Mouse (Mus musculus) heart, postnatal 25 days (tissue): ENCODE data around the gene Setd5. TPM values are rescaled to one million over a fixed set of nuclear protein-coding genes. Genes with fewer than 3 reads are reported as not detected.

Source experiments
- DNase-seq: peaks from one replicate; pipeline ENCODE4 v3.0.0; 2022; ENCODE audit warnings: low spot score
- intact Hi-C: fragments of 180-260 bp; cut with DNase I; formaldehyde crosslinking; loops from one replicate; pipeline ENCODE4 v1.15.1; 2025
- total RNA-seq, 2 experiments: library from RNA; stranded (reverse); gene quantifications; 2 replicates each; pipeline ENCODE4 v1.2.3; 2021

The Setd5 gene
- total RNA-seq, 2 experiments from 2014 or later = 34.4 to 41.1 TPM

- DNase-seq = no peak
- intact Hi-C loops = loop anchor here (5.0 kb wide), 1 partner anchor 258 kb away; the partner anchor contains the start of gene Brpf1
Measured at GRCm38 (mm10) chr6:113049159-113049558, 28.0 kb upstream of the Setd5 start.

DNA sequence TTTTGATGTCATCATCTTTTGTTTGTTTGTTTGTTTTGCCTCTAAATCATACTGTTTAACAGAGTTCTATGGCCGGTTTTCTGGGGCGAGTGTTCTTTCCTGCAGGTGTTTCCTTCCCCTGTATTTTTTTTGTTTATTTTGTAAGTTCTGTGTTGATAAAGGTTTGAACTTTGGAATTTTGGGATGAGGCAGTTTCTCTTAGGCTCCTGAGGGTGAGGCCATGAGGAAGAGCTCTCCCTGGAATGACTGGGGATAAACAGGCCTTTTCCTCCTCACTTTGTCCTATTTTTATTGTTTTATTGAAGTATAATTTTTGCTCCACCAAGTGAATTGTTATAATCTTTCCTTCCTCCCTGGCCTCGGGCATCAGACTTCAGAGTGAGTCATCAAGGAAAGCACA, 24.2 kb upstream of the Setd5 start:
- intact Hi-C loops = no loop called here

DNA sequence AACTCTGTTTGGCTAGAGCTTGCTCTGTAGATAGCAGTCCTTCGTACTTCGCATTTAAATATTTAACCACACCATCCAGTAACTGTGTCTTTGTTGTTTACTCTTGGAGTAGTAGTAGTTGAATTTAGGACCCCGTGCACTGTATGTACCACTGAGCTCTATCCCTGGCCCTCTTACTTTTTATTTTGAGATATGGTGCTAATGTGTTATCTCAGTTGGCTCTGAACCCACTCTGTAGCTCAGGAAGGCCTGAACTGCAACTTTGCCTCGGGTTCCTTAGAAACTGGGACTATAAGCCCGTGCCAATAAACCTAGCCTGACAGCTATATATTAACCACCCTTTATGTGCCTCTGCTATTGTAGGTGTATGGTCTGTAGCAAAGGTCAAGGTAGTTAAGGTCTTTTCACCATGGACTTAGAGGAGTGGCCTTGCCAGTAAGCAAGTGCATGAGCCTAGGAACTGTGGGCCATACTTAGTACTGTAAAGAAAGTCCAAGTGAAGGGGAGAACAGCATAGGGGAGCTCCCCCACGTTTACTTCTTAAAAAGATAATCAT, 22.5 kb upstream of the Setd5 start:
- no peak for DNase-seq
- intact Hi-C loops = no loop called here

More for the DNA sequence above, 24.2 kb upstream of the Setd5 start:
- no peak for DNase-seq

GRCm38 (mm10) chr6:113060892-113061563, 16.1 kb upstream of the Setd5 start:
- no peak for DNase-seq
- intact Hi-C loops = no loop called here

DNA sequence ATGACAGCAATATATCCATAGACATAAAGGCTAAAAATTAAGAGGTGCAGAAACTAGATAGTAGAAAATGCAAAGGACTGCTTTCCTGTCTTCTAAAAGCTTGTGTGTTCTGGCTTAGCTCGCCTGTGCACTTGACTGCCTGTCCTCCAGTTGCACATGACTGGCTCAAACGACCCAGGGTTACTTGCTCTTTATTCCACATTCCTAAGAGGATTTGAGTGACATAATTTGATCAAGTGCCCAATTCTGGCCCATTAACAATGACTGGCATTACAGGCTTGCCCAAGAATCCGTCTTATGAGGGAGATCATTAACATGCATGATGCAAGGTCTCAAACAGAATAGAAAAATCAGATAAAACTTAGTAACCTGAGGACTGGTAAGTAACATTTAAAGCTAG, 14.9 kb upstream of the Setd5 start:
- no peak for DNase-seq
- intact Hi-C loops = no loop called here

- no peak for DNase-seq
- intact Hi-C loops = no loop called here
Measured at GRCm38 (mm10) chr6:113063363-113063762, 13.8 kb upstream of the Setd5 start.

DNA sequence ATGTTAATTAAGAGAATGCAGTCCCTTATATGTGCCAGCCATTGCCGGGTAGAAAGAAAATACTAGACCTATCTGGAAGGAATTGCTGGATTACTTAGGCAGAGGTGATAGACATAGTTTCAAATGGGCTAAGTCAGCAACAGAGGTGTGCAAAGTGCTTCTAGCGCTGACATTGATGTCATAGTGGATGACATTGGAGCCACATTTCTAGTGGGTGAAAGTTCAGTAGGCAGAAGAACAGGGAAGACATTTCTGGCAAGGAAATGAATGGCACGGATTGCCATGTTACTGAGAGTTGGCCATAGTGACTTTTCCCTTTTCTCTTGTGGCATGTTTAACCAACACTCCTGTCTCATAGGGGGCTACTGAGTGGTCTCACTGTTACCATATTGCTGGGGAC, 12.0 kb upstream of the Setd5 start:
- DNase-seq = no peak
- intact Hi-C loops = loop anchor here (5.0 kb wide), 1 partner anchor 52 kb away; no protein-coding TSS in a partner anchor

- no peak for DNase-seq
- intact Hi-C loops = loop anchor here (5.0 kb wide), 1 partner anchor 48 kb away; no protein-coding TSS in a partner anchor
Measured at GRCm38 (mm10) chr6:113069154-113069553, 8.0 kb upstream of the Setd5 start.

GRCm38 (mm10) chr6:113075261-113075660, 1.9 kb upstream of the Setd5 start:
- intact Hi-C loops = loop anchor here (5.0 to 10.0 kb wide), 2 partner anchors 38 to 230 kb away; partner anchors contain the start of gene Brpf1
- no peak for DNase-seq

GRCm38 (mm10) chr6:113076012-113076685, 1.0 kb upstream of the Setd5 start:
- DNase-seq = peak; percentile 96
- intact Hi-C loops = loop anchor here (5.0 to 10.0 kb wide), 2 partner anchors 39 to 229 kb away; partner anchors contain the start of gene Brpf1

DNA sequence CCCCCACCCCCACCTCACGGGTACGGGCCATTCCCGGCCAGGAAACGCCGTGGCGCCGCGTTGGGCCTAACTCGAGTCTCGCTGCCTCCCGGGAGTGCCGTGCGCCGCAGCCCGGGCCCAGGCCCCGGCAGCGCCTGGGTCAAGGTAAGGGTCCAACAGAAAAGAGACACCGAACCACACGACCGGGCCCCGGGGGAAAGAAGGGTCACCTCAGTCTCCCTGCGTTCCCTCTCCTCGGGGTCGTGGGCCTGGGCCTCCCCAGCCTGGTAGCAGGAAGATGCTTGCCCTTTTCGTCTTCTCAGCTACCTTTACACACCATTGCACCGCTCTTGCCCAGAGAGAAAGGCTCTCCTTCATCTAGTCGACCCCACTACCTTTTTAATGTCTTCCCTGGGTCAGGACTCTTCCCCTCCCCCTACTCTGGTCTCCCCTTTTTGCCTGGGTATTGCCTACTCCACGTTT, 435 bp downstream of the Setd5 start:
- DNase-seq = no peak
- intact Hi-C loops = loop anchor here (2.0 to 10.0 kb wide), 3 partner anchors 21 to 227 kb away; partner anchors contain the start of gene Brpf1

DNA sequence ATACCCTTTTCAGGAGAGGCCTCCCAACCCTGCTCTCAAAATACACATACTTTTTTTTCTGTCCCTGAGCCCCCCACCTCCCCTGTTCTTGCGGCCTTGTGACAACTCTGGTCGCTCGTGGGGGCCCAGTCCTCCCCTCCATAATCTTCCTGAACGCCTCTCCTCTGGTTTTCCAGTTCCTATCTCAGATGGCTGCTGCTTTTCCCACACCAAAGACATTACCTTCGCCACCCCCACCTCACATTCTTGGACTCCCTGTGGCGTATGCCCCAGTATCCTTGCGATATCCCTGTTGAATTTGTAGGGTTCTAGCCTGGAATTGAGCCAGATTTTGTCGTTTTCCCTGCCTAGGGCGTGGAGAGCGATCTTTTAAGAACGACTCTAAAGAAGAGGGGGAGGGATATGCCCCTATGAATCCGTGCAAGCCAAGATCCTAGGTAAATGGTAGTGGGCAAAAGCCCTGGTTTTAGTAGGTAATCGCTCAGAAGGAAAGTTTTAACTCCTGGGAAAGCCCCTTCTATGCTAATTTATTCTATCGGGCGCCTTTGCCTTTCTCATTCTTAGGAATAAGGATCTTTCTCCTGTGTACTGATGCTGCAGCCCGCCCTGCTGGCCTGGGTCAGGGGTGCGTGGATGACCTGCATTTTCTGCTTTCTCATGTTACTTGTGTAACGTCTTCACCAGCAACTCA, 1.0 kb downstream of the Setd5 start:
- intact Hi-C loops = loop anchor here (2.0 to 10.0 kb wide), 3 partner anchors 21 to 227 kb away; partner anchors contain the start of gene Brpf1
- DNase-seq = peak; percentile 7

DNA sequence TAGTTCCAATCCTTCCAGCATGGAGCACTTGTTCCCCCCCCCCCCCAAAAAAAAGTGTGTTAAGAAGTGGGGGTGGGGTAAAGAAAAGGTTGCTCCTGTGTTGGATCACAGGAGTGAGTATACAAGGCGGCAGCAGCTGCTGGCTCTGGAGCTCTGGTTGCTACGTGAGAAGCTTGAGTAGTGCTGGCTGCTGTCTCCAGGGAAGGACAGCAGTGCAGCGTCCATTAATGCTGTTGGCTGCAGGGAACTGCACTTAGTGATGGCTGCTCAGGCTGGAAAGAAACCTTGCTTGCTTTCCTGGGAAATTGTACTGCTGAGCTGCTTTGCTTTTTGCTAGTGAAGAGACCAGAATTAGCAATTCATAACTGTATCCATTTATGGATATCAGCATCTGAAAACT, 2.3 kb downstream of the Setd5 start:
- peak; percentile 5 for DNase-seq
- intact Hi-C loops = loop anchor here (2.0 to 10.0 kb wide), 3 partner anchors 19 to 225 kb away; partner anchors contain the start of gene Brpf1

GRCm38 (mm10) chr6:113082229-113082628, 5.1 kb downstream of the Setd5 start:
- intact Hi-C loops = no loop called here
- DNase-seq = no peak

GRCm38 (mm10) chr6:113084590-113084989, 7.4 kb downstream of the Setd5 start:
- no peak for DNase-seq
- intact Hi-C loops = no loop called here

GRCm38 (mm10) chr6:113093206-113093605, 16.0 kb downstream of the Setd5 start:
- no peak for DNase-seq
- intact Hi-C loops = no loop called here

DNA sequence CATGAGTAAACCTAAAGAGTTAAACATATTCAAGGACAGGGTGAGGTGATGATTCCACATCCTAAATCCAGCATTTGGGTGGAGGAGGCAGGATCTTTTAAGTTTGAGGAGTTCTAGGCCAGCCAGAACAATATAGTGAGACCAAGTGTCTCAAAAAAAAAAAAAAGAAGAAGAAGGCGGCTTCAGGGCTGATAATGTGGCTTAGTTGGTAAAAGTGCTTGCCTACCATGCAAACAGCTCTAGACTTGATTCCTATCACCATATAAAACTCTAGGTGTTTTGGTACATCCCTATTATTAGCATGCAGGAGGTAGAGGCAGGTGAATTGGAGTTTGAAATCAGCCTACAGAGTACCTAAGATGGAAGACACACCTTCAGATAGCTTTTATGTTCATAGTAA, 18.4 kb downstream of the Setd5 start:
- no peak for DNase-seq
- intact Hi-C loops = no loop called here

DNA sequence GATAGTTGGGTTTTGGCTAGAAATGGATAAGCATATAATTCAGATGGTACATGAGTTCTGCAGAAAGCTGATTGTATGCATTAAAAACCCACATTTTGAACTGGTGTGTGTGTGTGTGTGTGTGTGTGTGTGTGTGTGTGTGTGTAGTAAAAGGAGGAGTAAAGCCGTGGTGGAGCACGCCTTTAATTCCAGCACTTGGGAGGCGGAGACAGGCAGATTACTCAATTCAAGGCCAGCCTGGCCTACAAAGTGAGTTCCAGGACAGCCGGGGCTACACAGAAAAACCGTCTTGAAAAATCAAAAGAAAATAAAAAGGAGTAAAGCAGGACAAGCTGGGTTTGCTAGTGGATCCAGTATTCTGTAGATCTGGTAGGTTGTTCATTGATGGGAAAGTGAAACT, 20.5 kb downstream of the Setd5 start:
- intact Hi-C loops = loop anchor here (2.0 kb wide), 1 partner anchor 19 kb away; no protein-coding TSS in a partner anchor
- no peak for DNase-seq

GRCm38 (mm10) chr6:113099640-113100289, 22.6 kb downstream of the Setd5 start:
- peak; percentile 82 for DNase-seq
- intact Hi-C loops = loop anchor here (2.0 kb wide), 1 partner anchor 21 kb away; no protein-coding TSS in a partner anchor
